In the genomic region with DNA sequence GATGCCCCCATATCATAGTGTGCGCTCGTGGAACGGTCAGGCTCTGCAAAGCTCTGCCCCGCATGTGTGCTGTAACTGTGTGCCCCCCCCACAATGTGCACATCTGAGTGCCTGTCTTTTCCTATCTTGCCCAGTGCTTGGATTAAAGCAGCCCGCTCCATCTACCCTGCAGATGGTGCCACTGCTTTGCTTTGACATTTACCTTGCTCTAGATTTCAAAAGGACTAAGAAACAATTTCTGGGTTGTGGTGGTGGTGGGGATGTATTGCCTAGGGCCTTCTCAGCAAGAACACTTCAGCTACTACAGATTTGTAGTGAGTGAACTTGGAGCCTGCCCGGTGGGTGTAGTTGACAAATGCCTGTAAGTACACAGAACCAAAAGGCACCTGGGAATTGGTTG, we compare ENCODE assay signal across 9 mouse cellular contexts.
DNase-seq lines count a peak whose midpoint lies in the region; ATAC-seq and TF ChIP-seq lines count a peak whose summit lies in the region.
"Had no signal": no experiment of that assay in that cellular context is flagged by ENCODE, and none has a peak within 500 bp of the region (broad histone marks: within the 10 kb centered on the region; RNA-seq: fewer than 3 reads in every experiment).

No protein-coding gene starts in this region.

- H3K4me2 ChIP-seq in hindbrain, postnatal 0 days (ENCODE audit: low read depth, low read length): no peak overlapping the region
- H3K4me2 ChIP-seq in hindbrain, embryonic 13.5 days: no peak overlapping the region
- H3K4me2 ChIP-seq: stomach, embryonic 15.5 days had no signal

- no peaks in the 10 kb centered on the region for H3K9me3 ChIP-seq in hindbrain, postnatal 0 days (ENCODE audit: low read length)
- no peaks in the 10 kb centered on the region for H3K9me3 ChIP-seq in hindbrain, embryonic 13.5 days
- H3K9me3 ChIP-seq: stomach, embryonic 15.5 days had no signal

- peak; percentile 35; the same call in 1 of the 2 replicates for TF ChIP-seq CTCF in hindbrain, postnatal 0 days (IDR thresholded peaks at IDR 0.05; ENCODE audit: low read depth)

- DNase-seq in hindbrain, postnatal 0 days (ENCODE audit: low spot score): no peak
- DNase-seq in retina, postnatal 1 day: peak; percentile 46
- DNase-seq in retina, embryonic 14.5 days (ENCODE audit: low spot score): no peak
- DNase-seq in heart, postnatal 4 days: peak; percentile 65
- peak; percentile 48 for DNase-seq in thymus, postnatal 25 days
- DNase-seq in adipocyte (ENCODE audit: low spot score): no peak

- peaks cover 9% of the 10 kb centered on the region for H3K4me1 ChIP-seq in hindbrain, postnatal 0 days (ENCODE audit: insufficient read depth, low read length)
- peaks cover 39% of the 10 kb centered on the region for H3K4me1 ChIP-seq in hindbrain, embryonic 13.5 days (replicated peaks)

- no peaks in the 10 kb centered on the region for H3K27me3 ChIP-seq in hindbrain, postnatal 0 days (ENCODE audit: insufficient read depth, low read length)
- no peaks in the 10 kb centered on the region for H3K27me3 ChIP-seq in hindbrain, embryonic 13.5 days
- H3K27me3 ChIP-seq: stomach, embryonic 15.5 days had no signal

- no peaks in the 10 kb centered on the region for H3K36me3 ChIP-seq in hindbrain, postnatal 0 days (ENCODE audit: insufficient read depth, low read length)
- peaks cover 4% of the 10 kb centered on the region; the same call in 1 of the 2 replicates for H3K36me3 ChIP-seq in hindbrain, embryonic 13.5 days
- H3K36me3 ChIP-seq: stomach, embryonic 15.5 days had no signal

- H3K4me3 ChIP-seq in hindbrain, postnatal 0 days (ENCODE audit: low read length): no peak overlapping the region
- H3K4me3 ChIP-seq in hindbrain, embryonic 13.5 days: no peak overlapping the region
- H3K4me3 ChIP-seq: stomach, embryonic 15.5 days had no signal

- no peak for ATAC-seq in hindbrain, postnatal 0 days
- no peak for ATAC-seq in hindbrain, embryonic 13.5 days (ENCODE audit: low FRiP score)

- WGBS in hindbrain, postnatal 0 days: 72% methylated on average over 6 of the region's 6 CpGs
- 79% methylated on average over 6 of the region's 6 CpGs for WGBS in hindbrain, embryonic 13.5 days

- no peak overlapping the region for H3K27ac ChIP-seq in hindbrain, postnatal 0 days
- no peak overlapping the region for H3K27ac ChIP-seq in hindbrain, embryonic 13.5 days
- H3K27ac ChIP-seq: macrophage; stomach, embryonic 15.5 days had no signal

- H3K9ac ChIP-seq in hindbrain, postnatal 0 days (replicated peaks; ENCODE audit: low read length): no peak overlapping the region
- no peak overlapping the region for H3K9ac ChIP-seq in hindbrain, embryonic 13.5 days
- H3K9ac ChIP-seq: stomach, embryonic 15.5 days had no signal

Comparison
In these comparisons a context has a peak if more than half of its experiments do, and no peak if none do; other contexts are left out.
1. DNase-seq: peak in retina, postnatal 1 day (single experiment), heart, postnatal 4 days (single experiment) and thymus, postnatal 25 days (single experiment); none in hindbrain, postnatal 0 days (single experiment), retina, embryonic 14.5 days (single experiment) and adipocyte (single experiment).